Mouse (Mus musculus) liver, adult 2 months (tissue): Measurements from ENCODE around the gene Zbtb34.

ENCODE experiments used
- CTCF ChIP-seq: fragments of 200-500 bp; IDR thresholded peaks from 2 replicates; pipeline ENCODE4 v1.5.1; 2011; ENCODE audit warnings: low read depth, low read length, control low read depth
- POLR2A ChIP-seq: fragments of 200-500 bp; IDR thresholded peaks from 2 replicates; pipeline ENCODE4 v1.6.1; 2011; ENCODE audit warnings: low read length, control low read depth; ENCODE audit not compliant: insufficient read depth; ENCODE audit errors: extremely low read depth

DNA sequence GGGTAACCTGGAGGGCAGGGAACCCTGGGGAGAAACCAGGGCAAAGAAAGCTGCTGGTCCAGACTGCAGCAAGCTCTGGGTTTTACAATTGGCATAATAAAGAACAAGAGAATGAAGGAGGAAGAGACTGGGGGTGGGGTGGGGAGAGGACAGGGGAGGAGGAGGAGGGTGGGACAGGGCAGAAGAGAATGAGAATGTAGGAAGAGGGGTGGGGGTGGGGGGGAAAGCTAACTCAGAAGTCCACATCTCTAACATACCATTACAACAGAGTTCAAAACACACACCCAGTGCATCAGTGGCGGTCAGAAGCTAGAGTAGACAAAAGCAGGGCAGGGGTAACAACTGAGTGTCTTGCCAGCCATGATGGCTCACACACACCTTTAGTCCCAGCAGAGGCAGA, 29.9 kb upstream of the Zbtb34 start:
- no peak for TF ChIP-seq POLR2A
- no peak for TF ChIP-seq CTCF
